Mouse (Mus musculus) ES-E14 (cell line): ENCODE data around the gene Gm10447. TPM values are rescaled to one million over a fixed set of nuclear protein-coding genes. Genes with fewer than 3 reads are reported as not detected.

Experiments used
- DNase-seq: peaks from one replicate; pipeline ENCODE4 v3.0.0-alpha.2; 2013; ENCODE audit warnings: low read depth, low spot score
- H3K27ac ChIP-seq: 2 replicates; pipeline ENCODE4 v1.5.1; 2012; ENCODE audit warnings: low read depth, mild to moderate bottlenecking, low read length, moderate library complexity, mixed read lengths; ENCODE audit not compliant: poor library complexity, insufficient read depth, severe bottlenecking
- H3K36me3 ChIP-seq: 2 replicates; pipeline ENCODE4 v1.6.1; 2012; ENCODE audit warnings: mild to moderate bottlenecking, low read length, moderate library complexity, mixed read lengths; ENCODE audit not compliant: control insufficient read depth, poor library complexity, insufficient read depth, severe bottlenecking
- H3K4me1 ChIP-seq, 2 experiments: fragments of 150-350 bp in 1 of 2; sonication (generic) in 1 of 2; 2 replicates each; pipeline ENCODE4 v1.6.1; 2012; ENCODE audit warnings: low read length in 2 of 2, mild to moderate bottlenecking in 1 of 2, mixed read lengths in 1 of 2; ENCODE audit not compliant: control insufficient read depth in 2 of 2, insufficient read depth in 2 of 2, poor library complexity in 1 of 2
- H3K4me3 ChIP-seq, 2 experiments: fragments of 150-350 bp in 1 of 2; sonication (generic) in 1 of 2; 2 replicates each; pipeline ENCODE4 v1.5.1; 2012; ENCODE audit warnings: low read length in 2 of 2, low read depth in 1 of 2, mild to moderate bottlenecking in 1 of 2, mixed read lengths in 1 of 2; ENCODE audit not compliant: insufficient read depth in 1 of 2, poor library complexity in 1 of 2, severe bottlenecking in 1 of 2
- H3K9ac ChIP-seq: 2 replicates; pipeline ENCODE4 v1.6.1; 2012; ENCODE audit warnings: low read depth, mild to moderate bottlenecking, low read length, mixed read lengths; ENCODE audit not compliant: poor library complexity, insufficient read depth, severe bottlenecking
- H3K9me3 ChIP-seq: fragments of 150-350 bp; sonication (generic); 2 replicates; pipeline ENCODE4 v1.6.1; 2012; ENCODE audit warnings: low read depth, mild to moderate bottlenecking, low read length; ENCODE audit not compliant: control insufficient read depth, insufficient read depth
- CHD2 ChIP-seq: IDR thresholded peaks from 2 replicates; pipeline ENCODE4 v1.6.1; 2014; ENCODE audit warnings: mild to moderate bottlenecking, low read depth, low read length, inconsistent platforms
- HCFC1 ChIP-seq: IDR thresholded peaks from 2 replicates; pipeline ENCODE4 v1.6.1; 2012; ENCODE audit warnings: low read length, inconsistent platforms, borderline replicate concordance; ENCODE audit not compliant: insufficient read depth
- MAFK ChIP-seq: IDR thresholded peaks from 2 replicates; pipeline ENCODE4 v1.6.1; 2014; ENCODE audit warnings: mild to moderate bottlenecking, low read depth, low read length, inconsistent platforms; ENCODE audit not compliant: insufficient read depth
- ZC3H11A ChIP-seq: IDR thresholded peaks from 2 replicates; pipeline ENCODE4 v1.6.1; 2012; ENCODE audit warnings: low read depth, mild to moderate bottlenecking, inconsistent platforms, low read length, borderline replicate concordance
- ZNF384 ChIP-seq: IDR thresholded peaks from 2 replicates; pipeline ENCODE4 v1.6.1; 2012; ENCODE audit warnings: low read depth, low read length, inconsistent platforms
- in situ Hi-C, 2 experiments: fragments of 600-800 bp; cut with MboI; formaldehyde crosslinking; loops; one replicate each; pipeline ENCODE4 v1.15.1; 2025; ENCODE audit warnings: low sequenced_read_pairs in 2 of 2, inconsistent platforms in 1 of 2; ENCODE audit not compliant: unreplicated experiment in 2 of 2
- total RNA-seq: library from RNA; depleted of rRNA; stranded (reverse); fragments of 300-350 nt; gene quantifications from 2 replicates; pipeline ENCODE4 v1.2.3, GENCODE M21; 2012

Gm10447 gene
- total RNA-seq, 1 experiment = not detected

- H3K9ac ChIP-seq = no peak overlapping the region
- H3K36me3 ChIP-seq = no peaks in the 10 kb centered on the region
- no peak overlapping the region for H3K27ac ChIP-seq
- TF ChIP-seq HCFC1 = no peak
- TF ChIP-seq ZNF384 = no peak
- no peak for TF ChIP-seq MAFK
- no peak overlapping the region for H3K4me3 ChIP-seq
- in situ Hi-C loops = no loop called here
- no peaks in the 10 kb centered on the region for H3K4me1 ChIP-seq
- no peak for DNase-seq
- H3K9me3 ChIP-seq = no peaks in the 10 kb centered on the region
Observed at GRCm38 (mm10) chr11:53451361-53451760, 5.5 kb downstream of the Gm10447 start.

GRCm38 (mm10) chr11:53450070-53450705, 6.7 kb downstream of the Gm10447 start:
- Histone ChIP-seq H3K4me3 (no peak overlapping the region), H3K36me3 (no peaks in the 10 kb centered on the region), H3K9me3 (no peaks in the 10 kb centered on the region), H3K9ac (no peak overlapping the region), H3K27ac (no peak overlapping the region), H3K4me1 (peaks cover 0 to 5% of the 10 kb centered on the region in 2 experiments; a peak in 1 of 4 replicates)
- in situ Hi-C loops = no loop called here
- TF ChIP-seq MAFK (no peak), ZNF384 (no peak), ZC3H11A (no peak), CHD2 (no peak)
- no peak for DNase-seq

DNA sequence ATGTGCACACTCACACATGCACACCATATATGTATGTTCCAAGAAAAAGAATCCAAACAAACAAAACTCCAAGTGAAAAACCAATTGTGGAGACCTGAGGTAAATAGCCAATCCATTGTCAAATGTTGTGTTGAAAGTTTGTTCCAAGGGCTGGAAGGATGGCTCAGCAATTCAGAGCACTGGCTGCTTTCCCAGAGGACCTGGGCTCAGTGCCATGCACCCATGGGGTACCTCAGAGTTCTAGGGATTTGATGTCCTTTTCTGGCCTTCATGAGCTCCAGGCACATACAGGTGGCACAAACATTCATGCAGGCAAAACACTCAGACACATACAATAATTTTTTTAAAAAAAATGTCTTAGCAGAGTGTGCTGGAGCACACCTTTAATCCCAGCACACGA, 8.4 kb downstream of the Gm10447 start:
- Histone ChIP-seq H3K27ac (no peak overlapping the region), H3K4me3 (no peak overlapping the region), H3K4me1 (peaks cover 0 to 5% of the 10 kb centered on the region in 2 experiments; a peak in 1 of 4 replicates), H3K36me3 (no peaks in the 10 kb centered on the region), H3K9ac (no peak overlapping the region), H3K9me3 (no peaks in the 10 kb centered on the region)
- DNase-seq = no peak
- TF ChIP-seq ZC3H11A (no peak), CHD2 (no peak), HCFC1 (no peak), MAFK (no peak), ZNF384 (no peak)
- in situ Hi-C loops = no loop called here

GRCm38 (mm10) chr11:53447996-53448395, 8.9 kb downstream of the Gm10447 start:
- DNase-seq = no peak
- TF ChIP-seq ZC3H11A (no peak), CHD2 (no peak), MAFK (no peak), ZNF384 (no peak), HCFC1 (no peak)

DNA sequence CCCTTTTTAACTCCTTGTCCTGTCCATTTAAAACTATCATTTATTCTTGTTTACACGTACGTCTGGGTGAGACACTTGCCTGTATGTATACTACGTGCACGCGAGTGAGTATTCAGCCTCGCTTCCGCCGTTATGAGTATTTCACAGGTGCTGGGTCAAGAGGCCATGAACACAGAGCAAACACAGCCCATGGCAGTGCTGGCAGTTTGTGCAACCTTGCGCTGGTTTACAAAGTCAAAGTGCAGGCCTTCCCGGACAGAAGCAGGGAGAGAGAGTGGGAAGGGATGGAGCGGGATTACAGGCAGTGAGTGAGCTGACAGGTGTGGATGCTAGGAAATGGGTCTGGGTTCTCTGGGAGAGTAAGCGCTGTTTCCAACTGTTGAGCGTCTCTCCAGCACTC, 10.7 kb downstream of the Gm10447 start:
- no peak overlapping the region for H3K4me3 ChIP-seq
- no peak for TF ChIP-seq ZNF384
- no peak for TF ChIP-seq CHD2
- TF ChIP-seq MAFK = no peak
- TF ChIP-seq HCFC1 = no peak
- TF ChIP-seq ZC3H11A = no peak
- H3K4me1 ChIP-seq = peaks cover 0 to 6% of the 10 kb centered on the region in 2 experiments; a peak in 1 of 4 replicates
- H3K36me3 ChIP-seq = no peaks in the 10 kb centered on the region
- in situ Hi-C loops = no loop called here
- H3K27ac ChIP-seq = no peak overlapping the region
- no peak for DNase-seq
- H3K9ac ChIP-seq = no peak overlapping the region
- no peaks in the 10 kb centered on the region for H3K9me3 ChIP-seq

More at GRCm38 (mm10) chr11:53447996-53448395, 8.9 kb downstream of the Gm10447 start:
- Histone ChIP-seq H3K9me3 (no peaks in the 10 kb centered on the region), H3K4me1 (peaks cover 0 to 5% of the 10 kb centered on the region in 2 experiments; a peak in 1 of 4 replicates), H3K9ac (no peak overlapping the region), H3K36me3 (no peaks in the 10 kb centered on the region), H3K27ac (no peak overlapping the region), H3K4me3 (no peak overlapping the region)
- in situ Hi-C loops = no loop called here
